Mouse (Mus musculus): ENCODE measurements at regions not wholly inside any gene's neighbourhood (a gene's known extent, or its start where the extent isn't known, plus 50 kb on each side); places are given as distances from the start of the nearest gene placed in this dataset.

GRCm38 (mm10) chr16:30205816-30206356 is 61.4 kb downstream of the Cpn2 start:
- no peak for TF ChIP-seq CTCF (IDR thresholded peaks at IDR 0.05; ENCODE audit: low read depth, low read length)
- no peak for TF ChIP-seq POLR2A (IDR thresholded peaks at IDR 0.05; ENCODE audit: insufficient read depth, low read length)
- peak; percentile 97 for TF ChIP-seq EP300 (IDR thresholded peaks at IDR 0.05; ENCODE audit: insufficient read depth, low read depth, low read length)
